Mouse (Mus musculus): ENCODE data around the gene Dnajc2.

DNA sequence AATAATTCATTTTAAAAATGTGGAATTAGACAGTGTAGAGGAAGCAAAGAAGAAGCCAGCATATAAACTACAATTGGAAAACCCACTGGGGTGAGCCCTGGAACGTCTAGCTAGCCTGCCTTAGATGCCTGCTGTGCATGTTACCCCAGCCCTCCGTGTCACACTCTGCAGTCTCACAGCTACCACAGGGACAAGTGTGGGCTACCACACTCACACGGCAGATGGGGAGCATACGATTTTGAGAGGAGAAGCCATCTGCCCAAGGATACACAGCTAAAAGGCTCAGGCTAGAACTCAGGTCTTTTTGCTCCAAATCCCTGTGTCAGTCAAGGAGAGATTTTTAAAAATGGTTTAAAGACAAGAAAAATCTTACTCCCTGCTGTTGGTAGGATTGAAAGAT, 43.8 kb upstream of the Dnajc2 start:
- TF ChIP-seq GATA1 (IDR thresholded peaks at IDR 0.05; ENCODE audit: low read length) = no peak
- TF ChIP-seq TAL1 (IDR thresholded peaks at IDR 0.05; ENCODE audit: low read length) = no peak
